Mouse (Mus musculus) kidney, postnatal 0 days (tissue): ENCODE measurements around the gene Bag2. TPM values are rescaled to one million over a fixed set of nuclear protein-coding genes. Genes with fewer than 3 reads are reported as not detected.

ENCODE experiments used
- ATAC-seq: fragments of 200-750 bp; cut with Nextera tagmentation; replicated peaks from 2 replicates; pipeline ENCODE4 v1.8.0; 2017; ENCODE audit warnings: low read depth, moderate number of reproducible peaks, moderate TSS enrichment, moderate library complexity; ENCODE audit not compliant: low FRiP score
- DNase-seq: peaks from one replicate; pipeline ENCODE4 v3.0.0-alpha.2; 2016; ENCODE audit warnings: low spot score
- H3K27ac ChIP-seq: fragments of 300-500 bp; sonication (generic); 2 replicates; pipeline ENCODE4 v1.5.1; 2014; ENCODE audit warnings: mild to moderate bottlenecking
- H3K27me3 ChIP-seq: fragments of 300-500 bp; sonication (generic); 2 replicates; pipeline ENCODE4 v1.6.1; 2014; ENCODE audit warnings: low read length, mixed read lengths; ENCODE audit not compliant: insufficient read depth
- H3K36me3 ChIP-seq: fragments of 300-500 bp; sonication (generic); 2 replicates; pipeline ENCODE4 v1.6.1; 2014; ENCODE audit warnings: low read length, mixed read lengths; ENCODE audit not compliant: insufficient read depth
- H3K4me1 ChIP-seq: fragments of 300-500 bp; sonication (generic); replicated peaks from 2 replicates; pipeline ENCODE4 v1.6.1; 2014; ENCODE audit warnings: antibody characterized with exemption, low read length, mixed read lengths; ENCODE audit not compliant: insufficient read depth
- H3K4me2 ChIP-seq: fragments of 300-500 bp; sonication (generic); 2 replicates; pipeline ENCODE4 v1.6.1; 2014; ENCODE audit warnings: mild to moderate bottlenecking, low read length, moderate library complexity, mixed read lengths
- H3K4me3 ChIP-seq: fragments of 300-500 bp; sonication (generic); replicated peaks from 2 replicates; pipeline ENCODE4 v1.5.1; 2014; ENCODE audit warnings: low read depth, low read length
- H3K9ac ChIP-seq: fragments of 300-500 bp; sonication (generic); 2 replicates; pipeline ENCODE4 v1.6.1; 2014; ENCODE audit warnings: low read depth, low read length
- H3K9me3 ChIP-seq: fragments of 300-500 bp; sonication (generic); replicated peaks from 2 replicates; pipeline ENCODE4 v1.6.1; 2016; ENCODE audit warnings: low read length, inconsistent platforms, mixed read lengths
- CTCF ChIP-seq: IDR thresholded peaks from 2 replicates; pipeline ENCODE4 v1.5.1; 2016; ENCODE audit warnings: antibody characterized with exemption, low read depth, mild to moderate bottlenecking, moderate library complexity
- WGBS: fragments of 180-500 bp; shearing (Covaris S2); extraction: QIAGEN DNeasy Blood & Tissue Kit; methylation state at CpG from one replicate; pipeline ENCODE4 v1.1.7; 2014; 5-methylcytosine and 5-hydroxymethylcytosine counted together
- polyA plus RNA-seq: library from polyadenylated mRNA; unstranded; fragments of >200 nt; fragmentation: Nextera tagmentation; extraction: Ambion mirVana; gene quantifications from 2 replicates; pipeline ENCODE4 v1.2.1, GENCODE M21; 2015

Gene Bag2
- 76.9 and 81.0 TPM in 2 replicates for polyA plus RNA-seq

- Histone ChIP-seq H3K9me3 (no peaks in the 10 kb centered on the region), H3K9ac (peak within 1 kb of the TSS; percentile 75), H3K4me3 (peak within 1 kb of the TSS; percentile 60), H3K4me1 (peaks cover 4% of the 10 kb centered on the region; the same call in 1 of the 2 replicates), H3K36me3 (0 out of 2 replicates have a peak, but pooled peaks cover 12% of the 10 kb centered on the region), H3K27me3 (no peaks in the 10 kb centered on the region), H3K27ac (peak within 1 kb of the TSS; percentile 88), H3K4me2 (peak within 1 kb of the TSS; percentile 79)
- under 1% methylated on average over 56 of the region's 61 CpGs for WGBS
- DNase-seq (peak; percentile 53), ATAC-seq (peak; percentile 82)
- peak; percentile 23; the same call in 1 of the 2 replicates for TF ChIP-seq CTCF
Observed at GRCm38 (mm10) chr1:33757491-33758041, at the start of gene Bag2. Gene Bag2 (minus strand): TSS chr1:33757795.

DNA sequence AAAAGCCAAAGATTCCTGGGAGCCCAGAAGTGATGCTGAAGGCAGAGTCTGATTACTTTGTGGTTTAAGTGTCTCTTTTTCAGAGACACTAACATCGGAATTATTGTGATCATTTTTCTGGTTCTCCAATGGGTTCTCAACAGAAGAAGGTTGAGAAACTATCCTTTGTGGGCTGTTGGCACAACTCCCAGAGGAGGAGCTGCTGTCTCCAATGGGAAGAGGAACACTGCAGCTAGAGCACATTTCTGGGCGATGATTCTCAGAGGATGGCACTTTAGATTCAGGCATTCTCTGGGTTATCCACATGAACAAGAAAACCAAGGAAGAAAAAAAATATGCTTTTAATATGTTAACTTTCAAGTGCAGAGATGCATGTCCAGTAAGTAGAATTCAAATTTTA, 45.7 kb upstream of the Bag2 start:
- ATAC-seq (no peak), DNase-seq (no peak)
- Histone ChIP-seq H3K9me3 (no peaks in the 10 kb centered on the region), H3K4me3 (no peak overlapping the region), H3K4me1 (no peaks in the 10 kb centered on the region), H3K4me2 (no peak overlapping the region), H3K27ac (no peak overlapping the region), H3K9ac (no peak overlapping the region), H3K27me3 (no peaks in the 10 kb centered on the region), H3K36me3 (peaks cover 40% of the 10 kb centered on the region)
- no peak for TF ChIP-seq CTCF
- 97% methylated on average over 2 of the region's 2 CpGs for WGBS

GRCm38 (mm10) chr1:33799620-33800019, 42.0 kb upstream of the Bag2 start:
- Histone ChIP-seq H3K36me3 (peaks cover 33% of the 10 kb centered on the region), H3K9ac (no peak overlapping the region), H3K4me3 (no peak overlapping the region), H3K9me3 (no peaks in the 10 kb centered on the region), H3K27ac (no peak overlapping the region), H3K4me1 (no peaks in the 10 kb centered on the region), H3K4me2 (no peak overlapping the region), H3K27me3 (no peaks in the 10 kb centered on the region)
- no peak for DNase-seq
- no peak for TF ChIP-seq CTCF
- no peak for ATAC-seq
- 73% methylated on average over 3 of the region's 3 CpGs for WGBS

GRCm38 (mm10) chr1:33788493-33788892, 30.9 kb upstream of the Bag2 start:
- Histone ChIP-seq H3K4me1 (no peaks in the 10 kb centered on the region), H3K27ac (no peak overlapping the region), H3K27me3 (no peaks in the 10 kb centered on the region), H3K9me3 (no peaks in the 10 kb centered on the region), H3K4me3 (no peak overlapping the region), H3K4me2 (no peak overlapping the region), H3K36me3 (0 out of 2 replicates have a peak, but pooled peaks cover 3% of the 10 kb centered on the region), H3K9ac (no peak overlapping the region)
- no peak for TF ChIP-seq CTCF
- ATAC-seq (no peak), DNase-seq (no peak)
- 42% methylated on average over 3 of the region's 3 CpGs for WGBS

GRCm38 (mm10) chr1:33788072-33788471, 30.5 kb upstream of the Bag2 start:
- WGBS = 76% methylated on average over 5 of the region's 5 CpGs
- Histone ChIP-seq H3K9ac (no peak overlapping the region), H3K4me2 (no peak overlapping the region), H3K27me3 (no peaks in the 10 kb centered on the region), H3K27ac (no peak overlapping the region), H3K4me1 (no peaks in the 10 kb centered on the region), H3K9me3 (no peaks in the 10 kb centered on the region), H3K4me3 (no peak overlapping the region), H3K36me3 (0 out of 2 replicates have a peak, but pooled peaks cover 3% of the 10 kb centered on the region)
- DNase-seq (no peak), ATAC-seq (no peak)
- no peak for TF ChIP-seq CTCF

DNA sequence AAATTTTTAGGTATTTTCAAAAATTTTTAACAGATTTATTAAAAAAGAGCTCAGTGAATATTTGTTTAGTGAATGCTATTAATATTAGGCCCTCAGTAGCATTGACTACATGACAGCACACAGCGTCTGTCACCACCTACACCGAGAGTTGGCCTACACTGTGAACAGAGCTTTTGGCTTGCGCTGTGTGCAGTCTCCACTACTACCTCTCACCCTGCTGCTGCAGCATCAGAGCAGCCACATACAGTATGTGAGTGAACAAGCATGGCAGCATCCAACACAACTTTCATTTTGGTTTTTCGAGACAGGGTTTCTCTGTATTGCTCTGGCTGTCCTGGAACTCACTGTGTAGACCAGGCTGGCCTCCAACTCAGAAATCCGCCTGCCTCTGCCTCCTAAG, 27.0 kb upstream of the Bag2 start:
- Histone ChIP-seq H3K27ac (no peak overlapping the region), H3K4me2 (no peak overlapping the region), H3K4me1 (no peaks in the 10 kb centered on the region), H3K27me3 (no peaks in the 10 kb centered on the region), H3K36me3 (0 out of 2 replicates have a peak, but pooled peaks cover 7% of the 10 kb centered on the region), H3K9ac (no peak overlapping the region), H3K9me3 (no peaks in the 10 kb centered on the region), H3K4me3 (no peak overlapping the region)
- TF ChIP-seq CTCF = no peak
- ATAC-seq (no peak), DNase-seq (no peak)
- 95% methylated on average over 5 of the region's 5 CpGs for WGBS
